Mouse (Mus musculus) olfactory bulb, adult 2 months (tissue): Measurements from ENCODE around the gene Hs6st3.

Experiments used
- CTCF ChIP-seq: fragments of 200-500 bp; IDR thresholded peaks from 2 replicates; pipeline ENCODE4 v1.5.1; 2012; ENCODE audit warnings: low read depth, mild to moderate bottlenecking, low read length, moderate library complexity; ENCODE audit not compliant: insufficient read depth
- POLR2A ChIP-seq: fragments of 200-500 bp; IDR thresholded peaks from 2 replicates; pipeline ENCODE4 v1.6.1; 2012; ENCODE audit warnings: mild to moderate bottlenecking, low read depth, low read length, moderate library complexity; ENCODE audit not compliant: insufficient read depth

DNA sequence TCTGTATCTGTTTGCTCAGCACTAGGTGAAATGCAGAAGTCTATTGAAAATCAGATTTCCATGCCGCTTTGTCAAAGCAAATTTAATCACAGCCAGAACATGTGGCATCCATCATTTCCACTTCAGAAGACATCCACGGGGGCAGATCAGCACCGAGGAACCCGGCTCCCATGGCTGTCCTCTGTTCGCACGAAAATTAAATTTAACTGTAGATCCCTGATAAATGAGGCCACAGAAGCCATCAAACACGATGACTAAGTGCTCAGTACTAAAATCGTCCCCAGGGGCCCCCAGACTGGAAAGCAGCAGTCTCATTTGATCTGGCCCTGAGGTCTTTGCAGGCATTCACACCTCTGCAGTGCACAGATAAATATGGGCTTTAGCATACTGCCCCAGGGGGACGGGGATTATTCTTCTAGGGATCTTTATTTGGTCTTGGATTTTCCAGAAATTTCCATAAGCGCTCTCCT lies 443.9 kb downstream of the Hs6st3 start:
- TF ChIP-seq CTCF (no peak), POLR2A (no peak)
